In the genomic region with DNA sequence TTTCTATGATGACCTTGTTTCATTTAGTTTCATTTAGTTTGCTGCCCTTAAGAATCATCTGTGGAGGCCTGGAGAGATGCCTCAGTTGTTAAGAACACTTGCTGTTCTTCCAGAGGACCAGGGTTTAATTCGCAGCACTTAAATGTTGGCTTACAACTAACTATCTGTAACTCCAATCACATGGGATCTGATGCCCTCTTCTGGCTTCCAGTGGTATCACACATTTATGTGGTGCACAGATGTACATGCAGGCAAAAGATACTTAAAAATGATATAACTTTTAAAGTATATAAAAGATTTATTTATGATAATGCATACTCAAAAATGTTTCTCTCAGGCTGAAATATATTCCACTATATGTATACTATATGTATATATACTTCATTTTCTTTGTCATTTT, we compare ENCODE assay signal across 9 mouse cellular contexts. TPM values are rescaled to one million over a fixed set of nuclear protein-coding genes. Genes with fewer than 3 reads are reported as not detected.
DNase-seq lines count a peak whose midpoint lies in the region; ATAC-seq and TF ChIP-seq lines count a peak whose summit lies in the region.
"Had no signal": no experiment of that assay in that cellular context is flagged by ENCODE, and none has a peak within 500 bp of the region (broad histone marks: within the 10 kb centered on the region; RNA-seq: fewer than 3 reads in every experiment).

No protein-coding gene starts in this region.

- H3K4me3 ChIP-seq in hindbrain, postnatal 0 days (ENCODE audit: low read length): no peak overlapping the region
- no peak overlapping the region for H3K4me3 ChIP-seq in hindbrain, embryonic 16.5 days (ENCODE audit: low read length)

- no peaks in the 10 kb centered on the region for H3K4me1 ChIP-seq in hindbrain, postnatal 0 days (ENCODE audit: insufficient read depth, low read length)
- H3K4me1 ChIP-seq in hindbrain, embryonic 16.5 days (ENCODE audit: control insufficient read depth, insufficient read depth, low read depth, low read length): no peaks in the 10 kb centered on the region

- H3K27ac ChIP-seq in hindbrain, postnatal 0 days: no peak overlapping the region
- no peak overlapping the region for H3K27ac ChIP-seq in hindbrain, embryonic 16.5 days (ENCODE audit: low read depth, low read length)

- no peaks in the 10 kb centered on the region for H3K36me3 ChIP-seq in hindbrain, postnatal 0 days (ENCODE audit: insufficient read depth, low read length)
- peaks cover 10% of the 10 kb centered on the region for H3K36me3 ChIP-seq in hindbrain, embryonic 16.5 days (ENCODE audit: control insufficient read depth, insufficient read depth, low read length)

- peak; percentile 35 for DNase-seq in hindbrain, postnatal 0 days (ENCODE audit: low spot score)
- DNase-seq in CD4-positive helper T cell, adult 2 months (ENCODE audit: low read depth, low spot score): peak; percentile 53
- peak; percentile 53 for DNase-seq in R1 (ENCODE audit: low read depth, low spot score)
- DNase-seq in lung, postnatal 14 days: peak; percentile 25
- DNase-seq in urinary bladder, postnatal 14 days (ENCODE audit: low spot score): no peak
- DNase-seq in gastrocnemius, postnatal 10 days: no peak
- DNase-seq in adrenal gland, adult (ENCODE audit: inconsistent age in 2 of 2, low spot score in 1 of 2): no peak

- no peak overlapping the region for H3K4me2 ChIP-seq in hindbrain, postnatal 0 days (ENCODE audit: low read depth, low read length)
- H3K4me2 ChIP-seq in hindbrain, embryonic 16.5 days (ENCODE audit: low read length): no peak overlapping the region
- H3K4me2 ChIP-seq: midbrain, embryonic 11.5 days had no signal

- peak; percentile 47 for TF ChIP-seq CTCF in hindbrain, postnatal 0 days (IDR thresholded peaks at IDR 0.05; ENCODE audit: low read depth)

- H3K9me3 ChIP-seq in hindbrain, postnatal 0 days (ENCODE audit: low read length): no peaks in the 10 kb centered on the region
- no peaks in the 10 kb centered on the region for H3K9me3 ChIP-seq in hindbrain, embryonic 16.5 days (ENCODE audit: control insufficient read depth, low read length)

- WGBS in hindbrain, postnatal 0 days: 87% methylated on average over 1 of the region's 1 CpGs
- 83% methylated on average over 1 of the region's 1 CpGs for WGBS in hindbrain, embryonic 16.5 days

- H3K27me3 ChIP-seq in hindbrain, postnatal 0 days (ENCODE audit: insufficient read depth, low read length): no peaks in the 10 kb centered on the region
- H3K27me3 ChIP-seq in hindbrain, embryonic 16.5 days (replicated peaks; ENCODE audit: control insufficient read depth, insufficient read depth, low read length): no peaks in the 10 kb centered on the region

- no peak overlapping the region for H3K9ac ChIP-seq in hindbrain, postnatal 0 days (replicated peaks; ENCODE audit: low read length)
- H3K9ac ChIP-seq in hindbrain, embryonic 16.5 days (ENCODE audit: low read depth, low read length): no peak overlapping the region

- ATAC-seq in hindbrain, postnatal 0 days: no peak
- no peak for ATAC-seq in hindbrain, embryonic 16.5 days

RNA-seq across cellular contexts. Expression of gene Fnip1, which starts 40.4 kb away (rescaled TPM):
- total RNA-seq in hindbrain, postnatal 0 days (2014; rRNA removed): 14.7 and 18.2 TPM in 2 replicates
- 6.5 and 6.6 TPM in 2 replicates for polyA plus RNA-seq in hindbrain, postnatal 0 days (2015; fragmentation: Nextera tagmentation; extraction: Ambion mirVana)
- 8.5 and 9.8 TPM in 2 replicates for polyA plus RNA-seq in hindbrain, embryonic 16.5 days (2015; fragmentation: Nextera tagmentation; extraction: Ambion mirVana)
- total RNA-seq in gastrocnemius, postnatal 10 days (2021): 10 to 100 TPM; 18.2 to 19.0 TPM

RNA-seq across cellular contexts. Expression of gene Rapgef6, which starts 44.2 kb away (rescaled TPM):
- 44.9 and 47.9 TPM in 2 replicates for total RNA-seq in hindbrain, postnatal 0 days (2014; rRNA removed)
- 31.6 and 35.1 TPM in 2 replicates for polyA plus RNA-seq in hindbrain, postnatal 0 days (2015; fragmentation: Nextera tagmentation; extraction: Ambion mirVana)
- 35.1 and 37.4 TPM in 2 replicates for polyA plus RNA-seq in hindbrain, embryonic 16.5 days (2015; fragmentation: Nextera tagmentation; extraction: Ambion mirVana)
- total RNA-seq in gastrocnemius, postnatal 10 days (2021): 10 to 100 TPM in 1 of 2 experiments, 1 to 10 TPM in 1; 9.0 to 13.6 TPM

Comparison
In these comparisons a context has a peak if more than half of its experiments do, and no peak if none do; other contexts are left out.
1. DNase-seq: peak in hindbrain, postnatal 0 days (single experiment), CD4-positive helper T cell, adult 2 months (single experiment), R1 (single experiment) and lung, postnatal 14 days (single experiment); none in urinary bladder, postnatal 14 days (single experiment), gastrocnemius, postnatal 10 days (single experiment) and adrenal gland, adult (0 of 2).